In the genomic region with DNA sequence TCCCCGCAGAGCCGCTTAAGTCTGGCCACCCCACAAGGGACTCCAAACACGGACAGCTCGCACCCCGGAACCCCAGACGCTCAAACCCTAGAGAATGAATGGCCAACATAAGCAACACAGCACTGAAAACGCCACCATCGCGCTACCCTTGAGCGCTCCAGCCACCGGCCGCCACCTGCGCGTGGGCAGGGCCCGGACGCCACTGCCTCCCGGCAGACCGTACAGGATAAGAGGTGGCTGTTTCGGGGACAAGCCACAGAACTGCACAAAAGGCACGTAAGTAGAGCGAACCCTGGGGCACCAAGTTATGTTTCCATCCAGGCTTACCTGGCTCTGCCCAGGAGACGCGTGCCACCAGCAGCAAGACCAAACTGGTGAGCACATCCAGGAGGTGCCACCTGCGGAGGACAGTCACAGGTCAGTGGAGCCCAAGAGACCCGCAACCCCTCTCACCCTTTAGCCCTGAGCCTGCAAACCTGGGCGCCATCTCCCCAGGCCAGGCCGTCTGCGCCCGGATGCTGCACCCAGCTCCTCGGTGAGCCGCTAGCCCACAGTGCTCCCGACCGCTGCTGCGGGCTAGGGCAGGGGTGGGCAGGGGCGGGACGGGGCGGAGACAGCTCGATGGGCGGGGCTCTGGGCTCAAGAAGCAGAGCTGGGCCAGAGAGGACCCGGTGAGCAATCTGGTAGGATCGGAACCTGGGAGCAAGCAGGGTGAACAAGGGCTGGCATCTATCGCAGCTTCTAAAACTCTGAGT, we compare ENCODE assay signal across 8 mouse cellular contexts. TPM values are rescaled to one million over a fixed set of nuclear protein-coding genes. Genes with fewer than 3 reads are reported as not detected.
DNase-seq lines count a peak whose midpoint lies in the region; ATAC-seq and TF ChIP-seq lines count a peak whose summit lies in the region.

Gene Col18a1 (minus strand): TSS at position 586 of the 755 bp plus-strand sequence.

- H3K4me1 ChIP-seq in erythroblast, embryonic 14.5 days (ENCODE audit: control insufficient read depth), result peaks cover 22% of the 10 kb centered on the region
- peaks cover 4% of the 10 kb centered on the region for H3K4me1 ChIP-seq in forebrain, embryonic 14.5 days (ENCODE audit: control insufficient read depth, insufficient read depth, low read length)
- H3K4me1 ChIP-seq in intestine, embryonic 15.5 days (replicated peaks), result peaks cover 17% of the 10 kb centered on the region
- peaks cover 13% of the 10 kb centered on the region for H3K4me1 ChIP-seq in liver, embryonic 16.5 days (ENCODE audit: control insufficient read depth, low read depth, low read length)
- no peaks in the 10 kb centered on the region for H3K4me1 ChIP-seq in small intestine, adult 2 months (ENCODE audit: control insufficient read depth, insufficient read depth, insufficient read length, low read length)

- peak; percentile 69 to 88 for DNase-seq in adrenal gland, adult (ENCODE audit: inconsistent age in 2 of 2, low spot score in 1 of 2)
- peak; percentile 60 for DNase-seq in forebrain, embryonic 14.5 days (ENCODE audit: low spot score)
- no peak for DNase-seq in cerebellum, adult 11 months

- no peak for ATAC-seq in erythroblast, adult 5-6 weeks (replicated peaks; ENCODE audit: low FRiP score, poor library complexity, severe bottlenecking)
- ATAC-seq in forebrain, embryonic 14.5 days, result peak; percentile 81
- ATAC-seq in intestine, embryonic 15.5 days, result peak; percentile 84
- peak; percentile 73 for ATAC-seq in liver, embryonic 16.5 days (ENCODE audit: low read depth)

- H3K36me3 ChIP-seq in erythroblast, embryonic 14.5 days (ENCODE audit: control insufficient read depth), result no peaks in the 10 kb centered on the region
- no peaks in the 10 kb centered on the region for H3K36me3 ChIP-seq in forebrain, embryonic 14.5 days (ENCODE audit: control insufficient read depth, insufficient read depth, low read length)
- no peaks in the 10 kb centered on the region for H3K36me3 ChIP-seq in intestine, embryonic 15.5 days
- no peaks in the 10 kb centered on the region for H3K36me3 ChIP-seq in liver, embryonic 16.5 days (ENCODE audit: control insufficient read depth, insufficient read depth)
- H3K36me3 ChIP-seq in small intestine, adult 2 months (ENCODE audit: control insufficient read depth, insufficient read depth, low read length), result no peaks in the 10 kb centered on the region

- peak within 1 kb of the TSS; percentile 64 for H3K9ac ChIP-seq in forebrain, embryonic 14.5 days (ENCODE audit: low read length)
- peak within 1 kb of the TSS; percentile 44 for H3K9ac ChIP-seq in intestine, embryonic 15.5 days
- 0 out of 2 replicates have a peak within 1 kb of the TSS, but pooled peaks have one; percentile 4 for H3K9ac ChIP-seq in liver, embryonic 16.5 days (ENCODE audit: low read depth, low read length)

- H3K4me3 ChIP-seq in erythroblast, embryonic 14.5 days (replicated peaks), result peak within 1 kb of the TSS; percentile 45
- peak within 1 kb of the TSS; percentile 47 for H3K4me3 ChIP-seq in forebrain, embryonic 14.5 days (ENCODE audit: low read depth, low read length)
- peak within 1 kb of the TSS; percentile 49 for H3K4me3 ChIP-seq in intestine, embryonic 15.5 days (replicated peaks)
- peak within 1 kb of the TSS; percentile 52 for H3K4me3 ChIP-seq in liver, embryonic 16.5 days (ENCODE audit: low read depth, low read length)
- H3K4me3 ChIP-seq in small intestine, adult 2 months (ENCODE audit: low read depth, low read length), result peak within 1 kb of the TSS; percentile 58

- no peak for TF ChIP-seq POLR2A in small intestine, adult 2 months (IDR thresholded peaks at IDR 0.05; ENCODE audit: low read depth, low read length)

- peak within 1 kb of the TSS; percentile 91 for H3K4me2 ChIP-seq in forebrain, embryonic 14.5 days (ENCODE audit: low read length)
- H3K4me2 ChIP-seq in intestine, embryonic 15.5 days (replicated peaks), result peak within 1 kb of the TSS; percentile 96
- H3K4me2 ChIP-seq in liver, embryonic 16.5 days (ENCODE audit: low read depth, low read length), result peak within 1 kb of the TSS; percentile 73

- H3K27ac ChIP-seq in forebrain, embryonic 14.5 days (ENCODE audit: low read depth, low read length), result peak within 1 kb of the TSS; percentile 36; the same call in 1 of the 2 replicates
- H3K27ac ChIP-seq in intestine, embryonic 15.5 days, result peak within 1 kb of the TSS; percentile 32; the same call in 1 of the 2 replicates
- H3K27ac ChIP-seq in liver, embryonic 16.5 days (ENCODE audit: low read length), result no peak within 1 kb of the TSS
- no peak within 1 kb of the TSS for H3K27ac ChIP-seq in small intestine, adult 2 months (ENCODE audit: insufficient read depth, low read depth, low read length)

- TF ChIP-seq CTCF in small intestine, adult 2 months (IDR thresholded peaks at IDR 0.05; ENCODE audit: extremely low read depth, insufficient read length, insufficient replicate concordance, low read depth, low read length), result no peak

- H3K27me3 ChIP-seq in erythroblast, embryonic 14.5 days (ENCODE audit: control insufficient read depth), result peaks cover 61% of the 10 kb centered on the region
- no peaks in the 10 kb centered on the region for H3K27me3 ChIP-seq in forebrain, embryonic 14.5 days (replicated peaks; ENCODE audit: control insufficient read depth, insufficient read depth, low read length)
- H3K27me3 ChIP-seq in intestine, embryonic 15.5 days (replicated peaks), result peaks cover 19% of the 10 kb centered on the region
- H3K27me3 ChIP-seq in liver, embryonic 16.5 days (ENCODE audit: control insufficient read depth, insufficient read depth, low read depth, low read length), result peaks cover 44% of the 10 kb centered on the region
- H3K27me3 ChIP-seq in small intestine, adult 2 months (ENCODE audit: control insufficient read depth, insufficient read depth, low read length), result 0 out of 2 replicates have a peak, but pooled peaks cover 4% of the 10 kb centered on the region

- WGBS in forebrain, embryonic 14.5 days, result under 1% methylated on average over 40 of the region's 42 CpGs
- under 1% methylated on average over 42 of the region's 42 CpGs for WGBS in intestine, embryonic 15.5 days
- WGBS in liver, embryonic 16.5 days (ENCODE audit: insufficient replicate concordance), result 1% methylated on average over 41 of the region's 42 CpGs
- WGBS in small intestine, adult 2 months, result 2% methylated on average over 42 of the region's 42 CpGs

- H3K9me3 ChIP-seq in erythroblast, embryonic 14.5 days (ENCODE audit: control insufficient read depth, low read length), result no peaks in the 10 kb centered on the region
- no peaks in the 10 kb centered on the region for H3K9me3 ChIP-seq in forebrain, embryonic 14.5 days (replicated peaks; ENCODE audit: control insufficient read depth, low read length)
- no peaks in the 10 kb centered on the region for H3K9me3 ChIP-seq in intestine, embryonic 15.5 days
- no peaks in the 10 kb centered on the region for H3K9me3 ChIP-seq in liver, embryonic 16.5 days (replicated peaks; ENCODE audit: control insufficient read depth, low read length)

RNA-seq across cellular contexts. Expression of gene Col18a1, which starts in this region (rescaled TPM):
- 0.45 and 0.66 TPM in 2 replicates for polyA plus RNA-seq in erythroblast, embryonic 14.5 days (2012)
- total RNA-seq in erythroblast, adult 5-6 weeks (2015; ENCODE audit: low replicate concordance), result not detected in 2 replicates
- under 0.01 TPM in 1 of 2 replicates, not detected in the other for total RNA-seq in erythroblast, adult 5-6 weeks (2017; ENCODE audit: low replicate concordance)
- polyA plus RNA-seq in forebrain, embryonic 14.5 days (2014; fragmentation: Nextera tagmentation; extraction: Ambion mirVana), result 21.3 and 24.1 TPM in 2 replicates
- polyA plus RNA-seq in intestine, embryonic 15.5 days (2015; fragmentation: Nextera tagmentation; extraction: Ambion mirVana), result 59.5 and 59.7 TPM in 2 replicates
- polyA plus RNA-seq in liver, embryonic 16.5 days (2015; fragmentation: Nextera tagmentation; extraction: Ambion mirVana), result 87.9 and 104 TPM in 2 replicates
- polyA plus RNA-seq in small intestine, adult 2 months (2012; rRNA removed), result 27.1 and 35.2 TPM in 2 replicates

Comparison
In these comparisons a context has a peak if more than half of its experiments do, and no peak if none do; other contexts are left out.
1. RNA of gene Col18a1 (polyA plus RNA-seq): 87.9 to 104 TPM in liver, embryonic 16.5 days, 59.5 to 59.7 TPM in intestine, embryonic 15.5 days, 27.1 to 35.2 TPM in small intestine, adult 2 months and 21.3 to 24.1 TPM in forebrain, embryonic 14.5 days; 0.45 to 0.66 TPM in erythroblast, embryonic 14.5 days; every median in the first group is over 10 times any median in the second.
2. H3K27ac ChIP-seq: peak in forebrain, embryonic 14.5 days (single experiment) and intestine, embryonic 15.5 days (single experiment); none in liver, embryonic 16.5 days (single experiment) and small intestine, adult 2 months (single experiment).
3. H3K9ac ChIP-seq: peak in every context shown above with its lines; median percentile 64 in forebrain, embryonic 14.5 days; 44 in intestine, embryonic 15.5 days; 4 in liver, embryonic 16.5 days.
4. Peak in every context shown above with its lines, with median percentiles within 50 percentile points of each other: H3K4me3 ChIP-seq and H3K4me2 ChIP-seq.